Mouse (Mus musculus) left cerebral cortex, adult 6 months (tissue): ENCODE data around the gene Serpinb3a. TPM values are rescaled to one million over a fixed set of nuclear protein-coding genes. Genes with fewer than 3 reads are reported as not detected.

ENCODE experiments used
- long read RNA-seq, 2 experiments: library from polyadenylated mRNA; unstranded; transcript quantifications; one replicate each; pipeline ENCODE4 v2.0.0; 2019 to 2020
- polyA plus RNA-seq: library from polyadenylated mRNA; unstranded; fragments of <200 nt; fragmentation: Nextera tagmentation; gene quantifications from 2 replicates; pipeline ENCODE4 v1.2.3, GENCODE M21; 2021

The Serpinb3a gene
- not detected in 2 replicates for polyA plus RNA-seq
- long read RNA-seq, experiment 1 = 0 reads
- long read RNA-seq, experiment 2 = 0 reads

GRCm38 (mm10) chr1:107052203-107052602, at the start of gene Serpinb3a:
TSS of gene Serpinb3a (minus strand) at chr1:107052303.

GRCm38 (mm10) chr1:107083406-107083805, 31.3 kb upstream of the Serpinb3a start, which contains the start of gene Serpinb3d:
TSS of gene Serpinb3d (minus strand) at chr1:107083506.

Other genes starting within 250 kb of the Serpinb3a start
- 0.09 TPM in 1 of 2 replicates, not detected in the other for gene Serpinb5, start 191.1 kb downstream of the Serpinb3a start, polyA plus RNA-seq
- not detected in 2 replicates for gene Serpinb12, start 117.9 kb downstream of the Serpinb3a start, polyA plus RNA-seq
- not detected in 2 replicates for gene Serpinb13, start 71.3 kb downstream of the Serpinb3a start, polyA plus RNA-seq
- gene Serpinb3d, start 31.2 kb upstream of the Serpinb3a start, polyA plus RNA-seq = not detected in 2 replicates
- gene Serpinb3b, start 226.1 kb upstream of the Serpinb3a start, polyA plus RNA-seq = not detected in 2 replicates
- not detected in 2 replicates for gene Serpinb3c, start 226.1 kb upstream of the Serpinb3a start, polyA plus RNA-seq